Mouse (Mus musculus) midbrain, embryonic 13.5 days (tissue): ENCODE data around the gene Plppr3. TPM values are rescaled to one million over a fixed set of nuclear protein-coding genes. Genes with fewer than 3 reads are reported as not detected.

ENCODE experiments used
- ATAC-seq: fragments of 200-750 bp; cut with Nextera tagmentation; 2 replicates; pipeline ENCODE4 v1.8.0; 2017; ENCODE audit warnings: mild to moderate bottlenecking, moderate TSS enrichment, moderate library complexity
- H3K27ac ChIP-seq: fragments of 300-500 bp; sonication (generic); 2 replicates; pipeline ENCODE4 v1.5.1; 2015; ENCODE audit warnings: inconsistent platforms, mild to moderate bottlenecking, moderate library complexity
- H3K27me3 ChIP-seq: fragments of 300-500 bp; sonication (generic); 2 replicates; pipeline ENCODE4 v1.6.1; 2015; ENCODE audit warnings: mild to moderate bottlenecking, inconsistent platforms
- H3K36me3 ChIP-seq: fragments of 300-500 bp; sonication (generic); 2 replicates; pipeline ENCODE4 v1.6.1; 2015; ENCODE audit warnings: mild to moderate bottlenecking, inconsistent platforms
- H3K4me1 ChIP-seq: fragments of 300-500 bp; sonication (generic); replicated peaks from 2 replicates; pipeline ENCODE4 v1.6.1; 2015; ENCODE audit warnings: inconsistent platforms
- H3K4me2 ChIP-seq: fragments of 300-500 bp; sonication (generic); replicated peaks from 2 replicates; pipeline ENCODE4 v1.6.1; 2015; ENCODE audit warnings: moderate library complexity, mild to moderate bottlenecking, inconsistent platforms
- H3K4me3 ChIP-seq: fragments of 300-500 bp; sonication (generic); replicated peaks from 2 replicates; pipeline ENCODE4 v1.5.1; 2015; ENCODE audit warnings: mild to moderate bottlenecking, inconsistent platforms
- H3K9ac ChIP-seq: fragments of 300-500 bp; sonication (generic); replicated peaks from 2 replicates; pipeline ENCODE4 v1.6.1; 2015; ENCODE audit warnings: mild to moderate bottlenecking, inconsistent platforms
- H3K9me3 ChIP-seq: fragments of 300-500 bp; sonication (generic); 2 replicates; pipeline ENCODE4 v1.6.1; 2016; ENCODE audit warnings: mild to moderate bottlenecking, inconsistent platforms
- WGBS: fragments of 180-500 bp; shearing (Covaris S2); methylation state at CpG from one replicate; pipeline ENCODE4 v1.1.7; 2015; 5-methylcytosine and 5-hydroxymethylcytosine counted together
- polyA plus RNA-seq: library from polyadenylated mRNA; unstranded; fragments of >200 nt; fragmentation: Nextera tagmentation; extraction: Ambion mirVana; gene quantifications from 2 replicates; pipeline ENCODE4 v1.2.1, GENCODE M21; 2015

Plppr3 gene
- polyA plus RNA-seq, 1 experiment from 2014 or later = 432 TPM

DNA sequence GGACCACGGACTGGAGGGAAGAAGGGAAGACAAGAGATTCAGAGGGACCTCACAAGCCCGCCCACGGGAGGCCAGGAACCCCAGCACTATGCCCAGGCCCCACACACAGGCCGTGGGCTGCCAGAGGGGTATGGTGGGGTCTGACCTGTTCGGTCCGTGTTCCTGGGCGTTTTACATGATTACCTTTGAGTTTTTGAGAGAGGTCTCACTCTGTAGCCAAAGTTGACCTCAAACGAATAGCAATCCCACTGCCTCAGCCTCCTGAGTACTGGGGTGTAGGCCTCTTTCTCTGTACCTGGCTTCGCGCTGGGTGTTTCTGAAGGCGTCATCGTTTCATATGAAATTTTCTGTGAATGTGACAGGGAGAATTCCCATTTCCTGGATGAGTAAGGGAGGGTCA is 52.7 kb downstream of the Plppr3 start:
- WGBS = 90% methylated on average over 12 of the region's 12 CpGs
- no peak overlapping the region for H3K4me3 ChIP-seq
- 0 out of 2 replicates have a peak overlapping the region, but pooled peaks have one; percentile 8 for H3K9ac ChIP-seq
- ATAC-seq = no peak
- no peaks in the 10 kb centered on the region for H3K27me3 ChIP-seq
- no peaks in the 10 kb centered on the region for H3K9me3 ChIP-seq
- peaks cover 14% of the 10 kb centered on the region for H3K4me1 ChIP-seq
- H3K4me2 ChIP-seq = no peak overlapping the region
- H3K36me3 ChIP-seq = peaks cover 48% of the 10 kb centered on the region
- no peak overlapping the region for H3K27ac ChIP-seq

GRCm38 (mm10) chr10:79820782-79821181 is 53.7 kb downstream of the Plppr3 start, which contains the start of gene Misp:
Misp (plus strand) TSS chr10:79820989.
- Histone ChIP-seq H3K27ac (no peak within 1 kb of the TSS), H3K4me3 (no peak within 1 kb of the TSS), H3K4me1 (peaks cover 14% of the 10 kb centered on the region), H3K27me3 (no peaks in the 10 kb centered on the region), H3K9me3 (no peaks in the 10 kb centered on the region), H3K4me2 (no peak within 1 kb of the TSS), H3K9ac (no peak within 1 kb of the TSS), H3K36me3 (peaks cover 57% of the 10 kb centered on the region)
- no peak for ATAC-seq
- WGBS = 72% methylated on average over 11 of the region's 11 CpGs

DNA sequence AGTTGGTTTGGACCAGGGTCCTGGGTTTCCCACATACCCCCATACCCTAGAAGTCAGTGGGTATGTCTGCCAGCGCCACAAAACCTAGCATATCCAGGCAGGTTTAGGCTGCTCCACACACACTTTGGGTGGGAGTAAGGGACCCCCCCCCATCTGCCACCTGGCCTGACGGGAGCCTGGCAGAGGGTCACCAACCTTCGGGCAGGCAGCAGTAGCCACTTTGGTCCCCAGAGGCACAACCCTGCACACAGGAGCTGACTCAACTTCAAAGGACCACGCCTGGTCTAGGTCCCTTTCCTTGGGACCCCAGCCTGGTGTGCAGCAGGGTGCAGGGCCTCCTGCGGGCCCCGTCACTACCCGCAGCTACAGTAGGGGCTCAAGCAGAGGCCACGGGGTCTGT is 54.2 kb downstream of the Plppr3 start:
- Histone ChIP-seq H3K27ac (no peak overlapping the region), H3K27me3 (no peaks in the 10 kb centered on the region), H3K4me2 (no peak overlapping the region), H3K4me3 (no peak overlapping the region), H3K9me3 (no peaks in the 10 kb centered on the region), H3K9ac (no peak overlapping the region), H3K36me3 (peaks cover 62% of the 10 kb centered on the region), H3K4me1 (peaks cover 14% of the 10 kb centered on the region)
- ATAC-seq = no peak
- WGBS = 89% methylated on average over 8 of the region's 8 CpGs

DNA sequence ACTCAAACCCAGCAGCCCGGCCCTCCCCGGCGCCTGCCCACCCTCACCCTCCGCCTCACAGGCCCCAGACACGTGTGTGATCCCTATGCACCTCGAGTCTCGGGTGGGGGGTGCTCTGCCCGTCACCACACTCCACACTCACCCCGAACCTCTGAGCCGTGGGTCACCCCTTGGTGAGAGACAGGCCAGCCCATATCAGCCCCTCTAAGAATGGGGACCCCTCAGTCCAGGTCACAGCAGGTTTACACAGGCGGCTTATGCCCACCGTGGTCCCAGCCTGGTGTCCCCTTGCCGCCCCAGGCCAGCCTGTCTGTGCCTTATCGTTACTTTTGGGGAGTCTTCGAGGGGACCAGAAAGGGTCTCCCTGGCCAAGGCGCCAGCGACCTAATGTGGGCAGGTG is 54.8 kb downstream of the Plppr3 start:
- Histone ChIP-seq H3K36me3 (peaks cover 68% of the 10 kb centered on the region), H3K4me3 (no peak overlapping the region), H3K9ac (no peak overlapping the region), H3K27me3 (no peaks in the 10 kb centered on the region), H3K27ac (no peak overlapping the region), H3K4me1 (peaks cover 16% of the 10 kb centered on the region), H3K9me3 (no peaks in the 10 kb centered on the region), H3K4me2 (no peak overlapping the region)
- no peak for ATAC-seq
- WGBS = 93% methylated on average over 17 of the region's 17 CpGs

DNA sequence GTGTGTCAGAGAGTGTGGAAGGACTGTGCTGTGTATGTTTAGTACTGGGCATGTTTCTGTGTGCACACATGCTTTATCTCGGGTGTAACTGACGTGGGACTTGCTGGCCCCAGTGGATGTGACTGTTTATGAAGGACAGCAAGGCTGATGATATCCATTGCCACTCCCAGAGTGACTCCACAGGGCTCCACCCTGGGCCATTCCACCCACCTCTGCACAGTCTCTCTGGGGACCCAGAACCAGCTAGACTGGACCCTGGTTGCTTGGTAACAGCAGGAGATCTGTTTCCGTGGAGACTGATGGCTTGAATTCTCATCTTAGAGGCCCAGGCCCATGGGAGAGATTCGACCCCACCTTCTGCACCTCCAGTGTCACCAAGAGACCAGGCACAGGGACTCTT is 56.2 kb downstream of the Plppr3 start:
- Histone ChIP-seq H3K4me1 (peaks cover 19% of the 10 kb centered on the region), H3K27me3 (no peaks in the 10 kb centered on the region), H3K9me3 (no peaks in the 10 kb centered on the region), H3K4me3 (no peak overlapping the region), H3K4me2 (no peak overlapping the region), H3K9ac (no peak overlapping the region; the same call in 1 of the 2 replicates), H3K36me3 (peaks cover 68% of the 10 kb centered on the region), H3K27ac (no peak overlapping the region)
- ATAC-seq = no peak
- 63% methylated on average over 4 of the region's 4 CpGs for WGBS

- H3K27me3 ChIP-seq = no peaks in the 10 kb centered on the region
- no peak overlapping the region for H3K4me2 ChIP-seq
- H3K27ac ChIP-seq = no peak overlapping the region
- H3K9me3 ChIP-seq = no peaks in the 10 kb centered on the region
- 81% methylated on average over 2 of the region's 2 CpGs for WGBS
- H3K4me1 ChIP-seq = peaks cover 14% of the 10 kb centered on the region
- no peak overlapping the region for H3K9ac ChIP-seq
- ATAC-seq = no peak
- no peak overlapping the region for H3K4me3 ChIP-seq
- H3K36me3 ChIP-seq = peaks cover 73% of the 10 kb centered on the region
These were observed 57.3 kb downstream of the Plppr3 start for GRCm38 (mm10) chr10:79817111-79817510.

DNA sequence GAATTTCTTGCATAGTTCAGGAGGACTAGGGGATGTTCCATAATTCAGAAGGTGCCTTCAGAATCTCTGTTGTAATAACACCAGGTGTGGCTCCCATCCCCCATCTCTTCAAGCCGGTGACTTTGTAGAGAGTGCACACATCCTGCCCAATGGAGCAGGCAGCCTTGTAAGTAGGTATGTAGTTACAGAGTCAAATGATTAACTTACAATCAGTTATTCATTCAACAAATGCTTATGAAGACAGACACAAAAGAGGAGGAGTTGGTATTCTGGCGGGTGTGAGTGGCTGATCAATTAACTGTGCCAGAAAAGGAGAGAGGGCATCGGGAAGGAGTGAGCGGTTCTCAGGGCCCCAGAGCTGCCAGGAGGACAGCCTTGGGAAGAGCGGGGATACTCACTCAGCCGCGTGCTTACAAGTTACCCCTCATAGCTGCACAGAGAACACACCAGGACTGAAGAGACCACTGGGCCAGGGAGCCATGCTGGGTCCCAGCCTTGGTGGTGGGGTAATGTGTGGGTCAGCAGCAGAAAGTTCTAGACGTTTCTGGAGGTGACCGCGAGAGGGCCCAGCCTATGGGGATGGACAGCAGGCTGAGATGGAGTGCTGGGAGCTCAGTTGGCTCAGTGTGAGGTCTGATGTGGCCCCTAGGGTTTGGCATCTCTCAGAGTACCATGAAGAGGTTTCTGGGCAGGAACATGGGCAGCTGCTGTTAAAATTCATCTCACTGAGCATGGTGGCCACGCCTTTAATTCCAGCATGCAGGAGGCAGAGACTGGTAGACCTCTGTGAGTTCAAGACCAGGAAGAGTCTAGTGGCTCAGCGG is 58.6 kb downstream of the Plppr3 start:
- H3K36me3 ChIP-seq = peaks cover 74% of the 10 kb centered on the region
- no peak overlapping the region for H3K4me3 ChIP-seq
- 92% methylated on average over 12 of the region's 12 CpGs for WGBS
- 0 out of 2 replicates have a peak overlapping the region, but pooled peaks have one; percentile 21 for H3K27ac ChIP-seq
- H3K9me3 ChIP-seq = no peaks in the 10 kb centered on the region
- H3K4me1 ChIP-seq = 0 out of 2 replicates have a peak, but pooled peaks cover 9% of the 10 kb centered on the region
- H3K27me3 ChIP-seq = no peaks in the 10 kb centered on the region
- ATAC-seq = no peak
- no peak overlapping the region for H3K9ac ChIP-seq
- H3K4me2 ChIP-seq = no peak overlapping the region

DNA sequence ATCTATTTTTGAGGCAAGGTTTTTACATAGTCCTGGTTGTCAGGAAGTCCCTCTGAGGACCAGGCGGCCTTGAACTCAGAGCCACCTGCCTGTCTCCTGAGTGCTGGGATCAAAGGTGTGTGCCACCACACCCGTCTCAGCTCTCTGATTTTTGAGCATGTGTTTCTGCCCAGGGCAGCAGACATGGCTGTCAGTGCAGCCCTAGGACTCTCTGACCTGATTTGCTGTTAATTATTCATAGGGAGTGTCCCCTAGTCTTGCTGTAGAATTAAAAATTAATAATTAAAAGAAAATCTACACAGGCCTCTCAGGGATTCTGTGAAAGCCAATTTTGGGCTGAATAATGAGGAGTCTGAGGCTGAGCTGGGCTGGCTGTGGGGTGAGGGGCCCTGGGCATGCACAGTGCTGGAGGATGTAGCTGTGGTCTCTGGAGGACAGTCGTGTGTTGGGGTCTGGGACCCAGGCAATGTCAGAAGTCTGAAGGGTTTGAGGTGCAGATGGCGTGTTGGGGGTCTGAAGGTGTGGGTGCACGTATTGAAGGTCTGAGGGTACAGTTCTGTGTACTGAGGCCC is 60.1 kb downstream of the Plppr3 start:
- Histone ChIP-seq H3K4me2 (no peak overlapping the region), H3K36me3 (peaks cover 70% of the 10 kb centered on the region), H3K4me3 (no peak overlapping the region), H3K9ac (no peak overlapping the region), H3K4me1 (0 out of 2 replicates have a peak, but pooled peaks cover 9% of the 10 kb centered on the region), H3K9me3 (no peaks in the 10 kb centered on the region), H3K27me3 (no peaks in the 10 kb centered on the region), H3K27ac (peak overlapping the region; percentile 21; the same call in 1 of the 2 replicates)
- WGBS = 83% methylated on average over 5 of the region's 5 CpGs
- ATAC-seq = no peak

- Histone ChIP-seq H3K9me3 (no peaks in the 10 kb centered on the region), H3K4me1 (peaks cover 16% of the 10 kb centered on the region), H3K36me3 (peaks cover 74% of the 10 kb centered on the region), H3K27ac (peak overlapping the region; percentile 51), H3K27me3 (no peaks in the 10 kb centered on the region), H3K4me3 (no peak overlapping the region), H3K4me2 (no peak overlapping the region), H3K9ac (no peak overlapping the region)
- ATAC-seq = peak; percentile 53
- WGBS = 23% methylated on average over 15 of the region's 15 CpGs
These were observed 62.4 kb downstream of the Plppr3 start for GRCm38 (mm10) chr10:79811736-79812637.
